Mouse (Mus musculus) urinary bladder, postnatal 25 days (tissue): ENCODE measurements around the gene Vti1a.

Source experiments
- DNase-seq: peaks from one replicate; pipeline ENCODE4 v3.0.0; 2022; ENCODE audit warnings: low spot score

Vti1a gene

GRCm38 (mm10) chr19:55380764-55381163, 64.7 kb downstream of the Vti1a start:
- DNase-seq = no peak

GRCm38 (mm10) chr19:55381343-55381742, 65.2 kb downstream of the Vti1a start:
- no peak for DNase-seq

- no peak for DNase-seq
Observed at GRCm38 (mm10) chr19:55382745-55383144, 66.7 kb downstream of the Vti1a start.

- DNase-seq = no peak
Observed at GRCm38 (mm10) chr19:55384634-55385033, 68.5 kb downstream of the Vti1a start.

GRCm38 (mm10) chr19:55389019-55389418, 72.9 kb downstream of the Vti1a start:
- no peak for DNase-seq

- DNase-seq = no peak
Observed at GRCm38 (mm10) chr19:55390323-55390722, 74.2 kb downstream of the Vti1a start.

GRCm38 (mm10) chr19:55401638-55402037, 85.5 kb downstream of the Vti1a start:
- DNase-seq = no peak

- no peak for DNase-seq
Observed at GRCm38 (mm10) chr19:55408486-55408885, 92.4 kb downstream of the Vti1a start.

GRCm38 (mm10) chr19:55411415-55411814, 95.3 kb downstream of the Vti1a start:
- no peak for DNase-seq

- DNase-seq = no peak
Observed at GRCm38 (mm10) chr19:55411894-55412293, 95.8 kb downstream of the Vti1a start.

GRCm38 (mm10) chr19:55414050-55414449, 98.0 kb downstream of the Vti1a start:
- DNase-seq = peak; percentile 43

GRCm38 (mm10) chr19:55418756-55419155, 102.7 kb downstream of the Vti1a start:
- no peak for DNase-seq

- DNase-seq = no peak
Observed at GRCm38 (mm10) chr19:55419961-55420360, 103.9 kb downstream of the Vti1a start.

GRCm38 (mm10) chr19:55421816-55422215, 105.7 kb downstream of the Vti1a start:
- no peak for DNase-seq

GRCm38 (mm10) chr19:55422311-55423064, 106.4 kb downstream of the Vti1a start:
- DNase-seq = no peak

GRCm38 (mm10) chr19:55423065-55423716, 107.1 kb downstream of the Vti1a start:
- no peak for DNase-seq

GRCm38 (mm10) chr19:55423952-55424351, 107.9 kb downstream of the Vti1a start:
- DNase-seq = peak; percentile 54

GRCm38 (mm10) chr19:55424507-55424906, 108.4 kb downstream of the Vti1a start:
- DNase-seq = no peak

GRCm38 (mm10) chr19:55440306-55440705, 124.2 kb downstream of the Vti1a start:
- DNase-seq = no peak

- no peak for DNase-seq
Observed at GRCm38 (mm10) chr19:55443618-55444017, 127.5 kb downstream of the Vti1a start.

- no peak for DNase-seq
Observed at GRCm38 (mm10) chr19:55449084-55449483, 133.0 kb downstream of the Vti1a start.

- no peak for DNase-seq
Observed at GRCm38 (mm10) chr19:55449506-55449905, 133.4 kb downstream of the Vti1a start.

GRCm38 (mm10) chr19:55456325-55457091, 140.4 kb downstream of the Vti1a start:
- DNase-seq = no peak
